Mouse (Mus musculus) limb, embryonic 14.5 days (tissue): ENCODE data around the gene Fgd3. TPM values are rescaled to one million over a fixed set of nuclear protein-coding genes. Genes with fewer than 3 reads are reported as not detected.

ENCODE experiments used
- ATAC-seq: fragments of 200-750 bp; cut with Nextera tagmentation; 2 replicates; pipeline ENCODE4 v1.8.0; 2017; ENCODE audit warnings: low read depth, moderate number of reproducible peaks, moderate TSS enrichment; ENCODE audit not compliant: low FRiP score
- DNase-seq: peaks from one replicate; pipeline ENCODE4 v3.0.0-alpha.2; 2015; ENCODE audit warnings: low spot score
- H3K27ac ChIP-seq: fragments of 300-500 bp; sonication (generic); replicated peaks from 2 replicates; pipeline ENCODE4 v1.5.1; 2014; ENCODE audit warnings: low read depth, mild to moderate bottlenecking, low read length, moderate library complexity, mixed read lengths
- H3K27me3 ChIP-seq: fragments of 300-500 bp; sonication (generic); 2 replicates; pipeline ENCODE4 v1.6.1; 2014; ENCODE audit warnings: low read length, mixed read lengths; ENCODE audit not compliant: control insufficient read depth, insufficient read depth
- H3K36me3 ChIP-seq: fragments of 300-500 bp; sonication (generic); 2 replicates; pipeline ENCODE4 v1.6.1; 2014; ENCODE audit warnings: mild to moderate bottlenecking, low read length, moderate library complexity, mixed read lengths; ENCODE audit not compliant: control insufficient read depth, insufficient read depth
- H3K4me1 ChIP-seq: fragments of 300-500 bp; sonication (generic); 2 replicates; pipeline ENCODE4 v1.6.1; 2014; ENCODE audit warnings: antibody characterized with exemption, low read length, mixed read lengths; ENCODE audit not compliant: control insufficient read depth, insufficient read depth
- H3K4me2 ChIP-seq: fragments of 300-500 bp; sonication (generic); replicated peaks from 2 replicates; pipeline ENCODE4 v1.6.1; 2014; ENCODE audit warnings: low read depth, mild to moderate bottlenecking, low read length, moderate library complexity; ENCODE audit not compliant: severe bottlenecking
- H3K4me3 ChIP-seq: fragments of 300-500 bp; sonication (generic); replicated peaks from 2 replicates; pipeline ENCODE4 v1.5.1; 2014; ENCODE audit warnings: low read length
- H3K9ac ChIP-seq: fragments of 300-500 bp; sonication (generic); 2 replicates; pipeline ENCODE4 v1.6.1; 2014; ENCODE audit warnings: mild to moderate bottlenecking, low read depth, low read length, moderate library complexity; ENCODE audit not compliant: severe bottlenecking
- H3K9me3 ChIP-seq: fragments of 300-500 bp; sonication (generic); 2 replicates; pipeline ENCODE4 v1.6.1; 2016; ENCODE audit warnings: low read length; ENCODE audit not compliant: control insufficient read depth
- POLR2A ChIP-seq: fragments of 200-500 bp; IDR thresholded peaks from 2 replicates; pipeline ENCODE4 v1.8.0; 2012; ENCODE audit warnings: inconsistent platforms, mild to moderate bottlenecking, moderate library complexity, borderline replicate concordance; ENCODE audit not compliant: insufficient read depth, insufficient read length; ENCODE audit errors: extremely low read depth
- WGBS: fragments of 180-500 bp; shearing (Covaris S2); extraction: QIAGEN DNeasy Blood & Tissue Kit; methylation state at CpG from one replicate; pipeline ENCODE4 v1.1.7; 2014; 5-methylcytosine and 5-hydroxymethylcytosine counted together
- polyA plus RNA-seq, 2 experiments: library from polyadenylated mRNA; depleted of rRNA in 1 of 2; stranded (reverse) in 1 of 2; unstranded in 1 of 2; fragments of >200 nt; fragmentation: Nextera tagmentation in 1 of 2; extraction: Ambion mirVana in 1 of 2; gene quantifications; 2 replicates each; pipeline versions ENCODE4 v1.2.1 to v1.2.3; 2012 to 2014

Fgd3 gene
- polyA plus RNA-seq, 2 experiments, result 0.78 to 1.2 TPM

DNA sequence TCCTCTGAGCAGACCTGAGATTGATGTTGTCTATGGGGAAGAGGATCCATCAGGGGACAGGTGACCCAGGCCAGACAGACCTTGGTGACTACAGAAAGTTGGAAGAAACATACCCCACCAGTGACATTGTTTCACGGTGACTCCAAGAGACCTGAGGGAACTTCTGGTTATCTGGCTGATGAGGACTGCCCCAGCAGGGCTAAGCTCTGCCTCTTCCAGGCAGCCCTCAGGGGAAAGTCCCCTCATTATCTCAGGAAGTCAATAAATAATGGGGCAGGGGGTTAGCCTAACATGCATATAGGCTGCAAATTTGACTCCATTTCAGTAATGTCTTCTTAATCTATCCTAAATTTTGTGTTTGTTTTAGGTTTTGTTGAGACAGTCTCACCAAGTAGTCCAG lies 10.6 kb downstream of the Fgd3 start:
- Histone ChIP-seq H3K4me2 (no peak overlapping the region), H3K4me3 (no peak overlapping the region), H3K36me3 (no peaks in the 10 kb centered on the region), H3K27me3 (no peaks in the 10 kb centered on the region), H3K27ac (no peak overlapping the region), H3K9ac (no peak overlapping the region), H3K9me3 (no peaks in the 10 kb centered on the region), H3K4me1 (no peaks in the 10 kb centered on the region)
- DNase-seq (no peak), ATAC-seq (no peak)
- 83% methylated on average over 1 of the region's 1 CpGs for WGBS
- no peak for TF ChIP-seq POLR2A

DNA sequence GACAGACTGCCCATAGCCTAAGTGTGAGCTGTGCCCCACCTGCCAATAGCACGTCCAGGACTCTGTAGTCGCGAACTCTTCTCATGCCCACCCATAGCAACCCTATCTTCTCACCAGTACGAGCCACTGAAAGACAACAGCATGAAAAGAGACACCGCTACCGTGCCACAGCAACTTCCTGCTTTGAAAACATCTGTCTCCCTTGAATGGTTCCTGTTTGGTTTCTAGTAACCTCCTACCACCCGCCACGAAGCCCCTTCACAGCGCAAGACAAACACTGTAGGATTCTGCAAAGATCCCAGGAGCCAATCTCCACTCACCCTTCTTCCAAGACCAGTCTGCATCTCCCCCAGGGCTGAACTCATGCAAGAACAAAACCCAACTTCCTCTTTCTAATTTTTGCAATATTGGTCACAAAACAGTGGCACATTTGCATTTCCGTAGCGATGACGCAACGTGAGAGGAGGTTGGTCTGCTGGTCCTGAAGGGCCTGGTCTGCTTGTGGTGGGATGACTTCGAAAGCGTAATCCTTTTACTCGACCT lies 11.2 kb downstream of the Fgd3 start:
- no peaks in the 10 kb centered on the region for H3K27me3 ChIP-seq
- H3K4me1 ChIP-seq, result no peaks in the 10 kb centered on the region
- H3K36me3 ChIP-seq, result no peaks in the 10 kb centered on the region
- WGBS, result 82% methylated on average over 16 of the region's 16 CpGs
- H3K4me2 ChIP-seq, result no peak overlapping the region
- H3K27ac ChIP-seq, result no peak overlapping the region
- no peak overlapping the region for H3K4me3 ChIP-seq
- H3K9ac ChIP-seq, result no peak overlapping the region
- TF ChIP-seq POLR2A, result no peak
- DNase-seq (no peak), ATAC-seq (no peak)
- no peaks in the 10 kb centered on the region for H3K9me3 ChIP-seq

DNA sequence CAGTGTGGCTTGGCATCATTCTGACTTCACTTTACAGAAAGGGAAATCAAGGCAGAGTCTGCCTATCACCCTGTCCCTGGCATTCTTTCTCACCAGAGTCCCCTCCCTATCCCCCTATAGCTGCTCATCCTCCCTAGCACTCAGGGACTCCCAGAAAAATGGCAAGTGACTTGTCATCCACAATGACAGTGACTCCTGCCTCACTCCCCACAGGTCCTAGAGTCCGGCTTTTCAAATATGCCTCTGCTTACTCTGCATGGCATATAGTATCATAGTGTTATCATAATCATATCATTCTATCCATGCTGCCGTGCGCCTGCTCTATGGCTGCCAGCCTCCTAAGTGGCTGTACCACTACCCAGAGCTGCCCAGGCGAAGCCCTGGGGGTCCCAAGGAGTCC lies 11.9 kb downstream of the Fgd3 start:
- Histone ChIP-seq H3K4me3 (no peak overlapping the region), H3K36me3 (no peaks in the 10 kb centered on the region), H3K9me3 (no peaks in the 10 kb centered on the region), H3K9ac (no peak overlapping the region), H3K27ac (no peak overlapping the region), H3K27me3 (no peaks in the 10 kb centered on the region), H3K4me1 (no peaks in the 10 kb centered on the region), H3K4me2 (no peak overlapping the region)
- 92% methylated on average over 4 of the region's 4 CpGs for WGBS
- DNase-seq (no peak), ATAC-seq (no peak)
- TF ChIP-seq POLR2A, result no peak

DNA sequence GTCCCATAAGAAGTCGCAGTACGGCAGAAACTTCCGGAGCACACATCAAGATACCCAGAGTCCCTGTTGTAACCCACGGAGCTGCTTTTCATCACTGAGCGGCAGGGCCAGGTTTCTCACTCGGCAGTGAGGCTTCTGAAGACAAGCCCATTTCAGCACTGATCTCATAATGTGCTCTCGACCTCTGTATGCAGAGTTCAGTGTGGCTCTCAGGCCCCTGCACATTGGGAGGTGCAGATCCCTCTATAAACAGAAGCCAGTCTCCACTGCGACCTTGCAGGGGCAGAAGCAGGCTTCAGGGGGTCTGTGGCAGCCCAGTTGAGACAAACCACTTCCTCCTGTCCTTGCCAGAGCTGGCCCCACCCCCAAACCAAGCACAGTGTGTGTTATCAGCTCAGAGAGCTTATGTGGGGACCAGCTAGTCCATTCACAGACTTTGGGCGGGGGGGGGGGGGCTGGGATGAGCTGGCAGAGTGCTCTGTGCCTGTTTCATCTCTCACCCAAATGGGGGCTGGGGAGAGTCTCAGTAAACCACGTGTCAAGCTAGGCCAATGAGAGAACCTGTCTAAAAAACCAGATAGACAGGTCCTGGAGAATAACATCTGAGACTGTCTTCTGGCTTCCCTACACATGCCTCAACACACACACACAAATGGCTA lies 12.7 kb downstream of the Fgd3 start:
- Histone ChIP-seq H3K9ac (no peak overlapping the region), H3K4me2 (no peak overlapping the region), H3K27me3 (no peaks in the 10 kb centered on the region), H3K27ac (0 out of 2 replicates have a peak overlapping the region, but pooled peaks have one; percentile 19), H3K36me3 (no peaks in the 10 kb centered on the region), H3K9me3 (no peaks in the 10 kb centered on the region), H3K4me3 (no peak overlapping the region), H3K4me1 (no peaks in the 10 kb centered on the region)
- WGBS, result 35% methylated on average over 9 of the region's 10 CpGs
- DNase-seq (peak; percentile 32), ATAC-seq (peak; percentile 53; the same call in 1 of the 2 replicates)
- no peak for TF ChIP-seq POLR2A

DNA sequence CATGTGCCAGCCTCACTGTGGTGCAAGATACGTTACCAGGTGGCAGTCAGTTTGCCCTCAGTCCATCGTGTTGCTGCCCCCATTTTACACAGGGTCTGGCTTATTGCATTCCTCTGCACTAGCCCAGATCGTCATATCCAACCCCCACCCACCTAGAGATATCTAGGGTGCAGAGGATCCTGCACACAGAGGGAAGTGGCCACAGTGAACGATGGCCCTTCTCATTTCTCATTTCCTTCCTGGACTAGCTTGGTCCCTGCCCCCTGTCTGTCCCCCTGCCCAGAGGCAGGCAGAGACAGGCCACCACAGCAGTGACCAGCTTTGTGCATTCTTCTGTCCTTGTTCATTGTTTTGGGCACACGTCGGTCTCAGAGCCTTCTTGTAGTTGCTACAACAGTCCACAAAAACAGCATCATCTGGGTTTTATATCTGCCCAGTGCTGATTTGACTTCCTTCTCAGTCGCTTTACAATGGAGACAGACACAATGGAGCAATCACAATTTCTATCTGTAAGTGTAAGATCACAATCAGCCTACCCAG lies 13.3 kb downstream of the Fgd3 start:
- Histone ChIP-seq H3K36me3 (no peaks in the 10 kb centered on the region), H3K9ac (no peak overlapping the region), H3K4me1 (no peaks in the 10 kb centered on the region), H3K9me3 (no peaks in the 10 kb centered on the region), H3K4me2 (no peak overlapping the region), H3K4me3 (no peak overlapping the region), H3K27ac (0 out of 2 replicates have a peak overlapping the region, but pooled peaks have one; percentile 19), H3K27me3 (no peaks in the 10 kb centered on the region)
- 68% methylated on average over 7 of the region's 7 CpGs for WGBS
- ATAC-seq, result no peak
- TF ChIP-seq POLR2A, result no peak
- no peak for DNase-seq
